Mouse (Mus musculus) forebrain, embryonic 12.5 days (tissue): ENCODE data around the gene Cox10. TPM values are rescaled to one million over a fixed set of nuclear protein-coding genes. Genes with fewer than 3 reads are reported as not detected.

Source experiments
- ATAC-seq: fragments of 200-750 bp; cut with Nextera tagmentation; 2 replicates; pipeline ENCODE4 v1.8.0; 2017; ENCODE audit warnings: moderate TSS enrichment; ENCODE audit not compliant: low FRiP score
- H3K27ac ChIP-seq: fragments of 300-500 bp; sonication (generic); 2 replicates; pipeline ENCODE4 v1.5.1; 2016; ENCODE audit warnings: mild to moderate bottlenecking
- H3K27me3 ChIP-seq: fragments of 300-500 bp; sonication (generic); 2 replicates; pipeline ENCODE4 v1.6.1; 2016; ENCODE audit warnings: mild to moderate bottlenecking
- H3K36me3 ChIP-seq: fragments of 300-500 bp; sonication (generic); replicated peaks from 2 replicates; pipeline ENCODE4 v1.6.1; 2016; ENCODE audit warnings: mild to moderate bottlenecking
- H3K4me1 ChIP-seq: fragments of 300-500 bp; sonication (generic); 2 replicates; pipeline ENCODE4 v1.6.1; 2016
- H3K4me2 ChIP-seq: fragments of 300-500 bp; sonication (generic); 2 replicates; pipeline ENCODE4 v1.6.1; 2016; ENCODE audit warnings: mild to moderate bottlenecking, moderate library complexity
- H3K4me3 ChIP-seq: fragments of 300-500 bp; sonication (generic); replicated peaks from 2 replicates; pipeline ENCODE4 v1.5.1; 2016; ENCODE audit warnings: mild to moderate bottlenecking
- H3K9ac ChIP-seq: fragments of 300-500 bp; sonication (generic); 2 replicates; pipeline ENCODE4 v1.6.1; 2016; ENCODE audit warnings: mild to moderate bottlenecking
- H3K9me3 ChIP-seq: fragments of 300-500 bp; sonication (generic); 2 replicates; pipeline ENCODE4 v1.6.1; 2016
- WGBS: fragments of 180-500 bp; shearing (Covaris S2); methylation state at CpG from one replicate; pipeline ENCODE4 v1.1.7; 2016; 5-methylcytosine and 5-hydroxymethylcytosine counted together
- polyA plus RNA-seq: library from polyadenylated mRNA; unstranded; fragments of >200 nt; fragmentation: Nextera tagmentation; extraction: Ambion mirVana; gene quantifications from 2 replicates; pipeline ENCODE4 v1.2.1, GENCODE M21; 2016

Gene Cox10
- polyA plus RNA-seq, 1 experiment from 2014 or later: 21.9 TPM

DNA sequence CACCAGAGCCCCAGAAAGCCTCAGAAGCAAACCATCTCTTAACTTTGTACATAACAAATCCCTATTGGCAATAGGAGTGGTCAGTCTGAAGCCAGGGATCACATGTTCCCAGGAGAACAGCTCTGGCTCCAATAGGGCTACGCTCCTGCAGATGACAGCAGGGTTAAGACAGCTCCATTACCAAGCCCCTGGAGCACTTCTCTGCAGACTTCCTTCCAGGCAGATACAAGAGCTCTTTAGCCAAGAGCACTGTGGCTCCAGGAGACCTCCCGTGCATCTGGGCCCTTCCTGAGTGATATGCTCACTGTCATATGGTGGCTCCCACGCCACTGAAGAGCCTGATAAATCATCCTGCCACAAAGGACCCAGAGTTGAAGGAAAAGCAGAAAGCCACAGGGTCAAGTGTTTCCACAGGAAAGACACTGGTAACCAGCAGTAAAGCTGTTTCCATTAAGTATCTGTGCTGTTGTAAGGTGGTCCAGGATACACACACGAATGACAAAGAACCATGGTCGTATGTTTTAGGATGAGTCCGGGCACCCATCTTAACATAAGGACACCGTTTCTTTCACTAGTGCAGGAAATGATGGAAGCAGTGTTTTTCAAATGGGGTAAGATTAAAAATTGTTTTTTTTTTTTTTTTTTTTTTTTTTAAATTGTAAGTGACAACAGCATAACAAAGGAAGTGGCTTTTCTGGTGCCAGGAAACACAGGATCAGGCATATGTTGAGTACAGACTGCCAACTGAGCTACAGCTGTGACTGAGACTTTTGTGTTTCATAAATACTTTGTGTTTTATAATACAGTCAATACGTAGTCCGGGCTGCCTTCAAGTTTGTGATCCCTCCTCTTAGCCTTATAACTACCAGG, 90.0 kb downstream of the Cox10 start:
- no peak for ATAC-seq
- Histone ChIP-seq H3K4me1 (no peaks in the 10 kb centered on the region), H3K36me3 (no peaks in the 10 kb centered on the region), H3K27me3 (no peaks in the 10 kb centered on the region), H3K4me3 (no peak overlapping the region), H3K9ac (no peak overlapping the region), H3K9me3 (no peaks in the 10 kb centered on the region), H3K27ac (no peak overlapping the region), H3K4me2 (no peak overlapping the region)
- WGBS: 89% methylated on average over 9 of the region's 9 CpGs

DNA sequence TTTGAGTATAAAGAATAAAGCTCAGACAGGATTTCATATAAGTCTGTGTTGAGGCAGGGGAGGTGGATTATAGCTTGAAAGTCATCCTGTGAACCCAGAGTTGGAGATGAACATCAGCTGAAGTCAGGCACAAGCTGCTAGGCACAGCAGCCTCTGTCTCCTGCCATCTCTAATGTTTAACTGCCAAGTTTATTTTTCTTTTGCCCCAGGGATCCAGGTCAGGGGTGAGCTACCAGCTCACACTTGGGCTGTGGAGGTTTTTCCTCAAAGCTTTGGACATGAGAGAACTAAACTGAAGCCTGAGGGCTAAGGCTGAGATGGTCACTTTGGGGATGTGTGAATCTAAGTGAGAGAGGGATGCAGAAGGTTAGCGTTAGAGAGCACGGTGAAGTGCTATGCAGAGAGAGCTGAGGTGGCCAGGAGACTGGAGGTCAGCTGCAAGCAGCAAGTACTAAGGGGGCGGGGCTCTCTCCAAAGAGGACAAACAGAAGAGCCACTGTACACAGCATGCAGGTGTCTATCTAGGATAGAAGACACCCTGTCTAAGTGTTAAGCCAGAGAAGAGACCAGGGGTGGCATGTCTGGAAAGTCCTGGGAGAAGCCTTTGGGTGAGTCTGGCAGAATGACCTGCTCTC, 91.1 kb downstream of the Cox10 start:
- H3K9me3 ChIP-seq: no peaks in the 10 kb centered on the region
- no peak for ATAC-seq
- 87% methylated on average over 3 of the region's 3 CpGs for WGBS
- H3K27ac ChIP-seq: no peak overlapping the region
- H3K36me3 ChIP-seq: no peaks in the 10 kb centered on the region
- H3K4me2 ChIP-seq: no peak overlapping the region
- no peaks in the 10 kb centered on the region for H3K4me1 ChIP-seq
- H3K9ac ChIP-seq: no peak overlapping the region
- no peaks in the 10 kb centered on the region for H3K27me3 ChIP-seq
- no peak overlapping the region for H3K4me3 ChIP-seq

DNA sequence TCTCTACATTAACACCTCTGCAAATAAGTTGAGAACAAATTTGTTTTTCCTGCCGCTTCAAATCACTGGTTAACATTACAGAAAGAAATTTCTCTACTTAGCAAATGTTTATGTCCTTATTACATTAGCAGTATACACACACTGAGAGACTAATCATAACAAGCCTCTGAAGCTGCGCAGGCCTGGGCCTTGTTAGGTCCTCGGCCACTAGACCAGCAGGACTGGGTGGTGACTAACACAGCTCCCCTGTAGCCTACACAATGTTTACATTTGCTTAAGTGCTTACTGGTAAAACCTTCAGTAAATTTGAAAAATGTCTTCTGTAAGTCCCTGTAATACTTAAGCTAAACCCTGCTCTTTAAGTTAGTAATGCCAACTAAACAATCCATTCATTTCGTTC, 92.6 kb downstream of the Cox10 start:
- Histone ChIP-seq H3K4me3 (no peak overlapping the region), H3K36me3 (no peaks in the 10 kb centered on the region), H3K9ac (no peak overlapping the region), H3K4me1 (0 out of 2 replicates have a peak, but pooled peaks cover 5% of the 10 kb centered on the region), H3K9me3 (no peaks in the 10 kb centered on the region), H3K27ac (no peak overlapping the region), H3K4me2 (no peak overlapping the region), H3K27me3 (no peaks in the 10 kb centered on the region)
- WGBS: 95% methylated on average over 4 of the region's 4 CpGs
- ATAC-seq: no peak

DNA sequence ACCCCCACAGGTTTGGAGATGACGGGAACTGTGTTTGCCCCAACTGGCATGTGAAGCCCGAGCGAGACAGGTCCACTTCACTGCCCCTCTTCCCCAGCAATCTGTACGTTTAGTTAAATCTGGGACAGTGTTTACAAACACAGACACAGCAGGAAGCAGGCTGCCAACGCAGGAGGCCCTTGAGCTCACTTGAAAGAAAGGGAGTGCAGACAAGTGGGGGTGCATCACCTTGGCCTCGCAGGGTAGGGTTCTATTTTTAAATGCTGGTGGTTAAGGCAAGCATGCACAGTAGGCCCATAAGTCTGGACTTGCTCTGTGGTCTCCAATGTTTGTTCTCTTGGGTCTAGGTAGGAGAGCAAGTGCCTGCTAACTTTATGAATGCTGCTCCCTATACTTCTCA, 93.8 kb downstream of the Cox10 start:
- Histone ChIP-seq H3K9me3 (no peaks in the 10 kb centered on the region), H3K4me3 (no peak overlapping the region), H3K27me3 (no peaks in the 10 kb centered on the region), H3K9ac (no peak overlapping the region), H3K4me2 (no peak overlapping the region), H3K36me3 (no peaks in the 10 kb centered on the region), H3K4me1 (0 out of 2 replicates have a peak, but pooled peaks cover 5% of the 10 kb centered on the region), H3K27ac (no peak overlapping the region)
- ATAC-seq: no peak
- 57% methylated on average over 6 of the region's 6 CpGs for WGBS

DNA sequence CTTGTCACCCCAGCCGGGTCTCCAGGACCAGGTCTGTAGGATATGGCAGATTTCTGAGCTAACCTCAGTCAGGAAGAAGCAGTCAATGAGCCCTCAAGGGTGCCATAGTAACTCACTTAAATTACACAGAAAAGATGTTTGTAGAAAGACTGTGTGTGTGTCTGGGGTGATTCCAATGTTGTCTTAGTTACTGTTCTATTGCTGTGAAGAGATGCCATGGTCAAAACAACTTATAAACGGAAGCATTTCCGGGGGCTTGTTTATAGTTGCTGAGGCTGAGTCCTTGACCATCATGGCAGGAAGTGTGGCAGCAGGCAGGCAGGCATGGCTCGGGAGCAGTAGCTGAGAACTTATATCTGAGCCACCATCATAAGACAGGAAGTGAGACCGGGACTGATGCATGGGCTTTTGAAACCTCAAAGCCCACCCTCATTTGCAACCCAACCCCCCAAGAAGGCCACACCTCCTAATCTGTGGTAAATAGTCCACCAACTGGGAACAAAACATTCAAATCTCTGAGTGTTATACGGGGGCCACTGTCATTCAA, 94.6 kb downstream of the Cox10 start:
- Histone ChIP-seq H3K4me1 (0 out of 2 replicates have a peak, but pooled peaks cover 5% of the 10 kb centered on the region), H3K27ac (no peak overlapping the region), H3K4me2 (no peak overlapping the region), H3K4me3 (no peak overlapping the region), H3K9ac (no peak overlapping the region), H3K36me3 (no peaks in the 10 kb centered on the region), H3K27me3 (no peaks in the 10 kb centered on the region), H3K9me3 (no peaks in the 10 kb centered on the region)
- 83% methylated on average over 6 of the region's 6 CpGs for WGBS
- ATAC-seq: no peak

DNA sequence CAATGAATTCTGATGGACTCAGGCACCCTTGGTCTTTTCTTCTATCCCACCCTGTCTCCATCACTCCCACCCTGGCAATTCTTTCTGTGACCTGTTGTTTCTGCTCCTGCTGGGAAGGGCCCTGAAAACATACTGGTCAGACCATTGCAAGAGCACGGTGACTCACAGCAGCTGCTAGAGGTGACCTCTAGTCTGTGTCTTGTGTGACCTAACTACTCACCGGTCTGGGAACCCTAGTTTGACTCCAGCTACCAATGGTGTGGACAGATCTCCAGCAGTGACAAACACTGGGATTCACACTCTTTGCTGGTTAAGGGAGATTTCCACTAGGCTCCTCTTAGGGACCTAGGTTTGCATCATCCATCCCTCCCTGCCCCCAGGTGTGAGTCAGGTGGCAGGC, 101.5 kb downstream of the Cox10 start:
- H3K9ac ChIP-seq: no peak overlapping the region
- no peaks in the 10 kb centered on the region for H3K9me3 ChIP-seq
- no peak for ATAC-seq
- H3K27me3 ChIP-seq: no peaks in the 10 kb centered on the region
- H3K4me2 ChIP-seq: no peak overlapping the region
- peaks cover 2% of the 10 kb centered on the region; the same call in 1 of the 2 replicates for H3K36me3 ChIP-seq
- peaks cover 19% of the 10 kb centered on the region for H3K4me1 ChIP-seq
- no peak overlapping the region for H3K27ac ChIP-seq
- 73% methylated on average over 2 of the region's 2 CpGs for WGBS
- H3K4me3 ChIP-seq: no peak overlapping the region

DNA sequence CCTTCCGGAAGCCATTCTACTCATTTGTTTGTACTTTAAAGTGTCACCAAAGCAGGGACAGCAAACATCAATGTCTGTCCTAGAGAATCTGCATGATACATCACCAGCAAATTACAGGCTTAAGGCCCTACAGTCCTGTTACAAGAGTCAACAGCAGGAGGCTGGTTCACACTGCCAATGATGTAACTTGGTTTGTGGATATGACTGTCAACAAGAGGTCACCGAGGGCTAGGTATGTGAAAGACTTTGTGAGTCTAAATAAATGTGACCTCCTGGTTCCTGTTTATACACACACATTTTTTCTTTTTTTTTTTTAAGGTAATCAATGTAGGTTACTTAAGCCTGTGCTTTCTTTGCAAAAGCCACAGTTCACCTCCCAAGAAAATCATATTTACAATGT, 102.5 kb downstream of the Cox10 start:
- Histone ChIP-seq H3K27me3 (no peaks in the 10 kb centered on the region), H3K4me1 (peaks cover 14% of the 10 kb centered on the region), H3K4me3 (no peak overlapping the region), H3K4me2 (no peak overlapping the region), H3K36me3 (peaks cover 2% of the 10 kb centered on the region; the same call in 1 of the 2 replicates), H3K27ac (no peak overlapping the region), H3K9ac (no peak overlapping the region), H3K9me3 (no peaks in the 10 kb centered on the region)
- WGBS: 99% methylated on average over 2 of the region's 2 CpGs
- no peak for ATAC-seq

DNA sequence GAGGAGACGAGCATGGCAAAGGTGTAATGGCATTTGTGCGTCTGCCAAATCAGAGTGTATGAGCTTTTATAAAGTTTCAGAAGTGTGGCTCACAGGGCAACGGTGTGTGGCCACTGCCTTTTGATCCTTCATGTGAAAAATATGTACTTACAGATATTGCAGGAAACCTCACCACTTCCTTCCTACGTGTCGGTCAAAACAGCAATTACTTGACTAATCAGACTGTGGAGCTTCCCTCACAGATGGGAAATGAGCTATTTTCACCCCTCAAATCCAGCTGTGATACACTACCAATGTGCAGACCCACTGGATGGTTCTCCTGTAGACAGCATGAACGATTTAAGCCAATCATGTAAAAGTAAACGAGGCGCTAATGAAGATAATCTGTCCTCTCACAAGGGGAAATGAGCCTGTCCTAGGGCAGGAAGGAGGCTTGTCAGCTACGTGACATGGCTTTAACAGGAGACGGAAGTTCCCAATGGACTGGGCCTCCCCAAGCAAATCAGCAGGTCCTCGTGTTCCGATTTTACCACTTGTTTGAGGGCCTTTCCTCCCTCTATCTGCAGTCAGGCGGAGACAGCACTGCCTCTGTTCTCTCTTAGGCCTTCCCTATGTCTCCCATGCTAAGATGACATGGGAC, 103.9 kb downstream of the Cox10 start:
- H3K27ac ChIP-seq: no peak overlapping the region
- H3K4me1 ChIP-seq: peaks cover 14% of the 10 kb centered on the region
- H3K4me3 ChIP-seq: no peak overlapping the region
- peaks cover 2% of the 10 kb centered on the region; the same call in 1 of the 2 replicates for H3K36me3 ChIP-seq
- no peaks in the 10 kb centered on the region for H3K27me3 ChIP-seq
- ATAC-seq: no peak
- WGBS: 79% methylated on average over 13 of the region's 13 CpGs
- no peaks in the 10 kb centered on the region for H3K9me3 ChIP-seq
- no peak overlapping the region for H3K9ac ChIP-seq
- no peak overlapping the region for H3K4me2 ChIP-seq

DNA sequence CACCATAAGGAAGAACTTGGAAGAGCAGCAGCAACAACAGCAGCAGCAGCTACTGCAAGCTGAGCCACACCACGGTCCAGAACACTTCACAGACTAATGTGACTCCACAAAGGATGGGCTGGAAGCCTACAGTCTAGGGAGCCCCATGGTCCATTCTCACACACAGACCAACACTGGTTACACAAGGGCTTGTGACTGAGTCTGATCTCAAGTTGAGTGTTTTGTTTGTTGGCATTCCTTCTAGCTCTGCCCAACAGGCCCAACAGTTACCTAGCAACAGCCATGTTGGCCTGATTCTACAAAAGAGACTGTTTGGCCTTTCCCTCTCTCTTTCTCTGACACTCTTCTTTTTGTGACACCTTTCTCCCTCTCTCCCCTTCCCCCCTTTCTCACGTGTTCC, 105.3 kb downstream of the Cox10 start:
- Histone ChIP-seq H3K9me3 (no peaks in the 10 kb centered on the region), H3K27ac (no peak overlapping the region), H3K27me3 (no peaks in the 10 kb centered on the region), H3K36me3 (peaks cover 2% of the 10 kb centered on the region; the same call in 1 of the 2 replicates), H3K9ac (no peak overlapping the region), H3K4me2 (no peak overlapping the region), H3K4me3 (no peak overlapping the region), H3K4me1 (peaks cover 22% of the 10 kb centered on the region)
- WGBS: 78% methylated on average over 2 of the region's 2 CpGs
- no peak for ATAC-seq

DNA sequence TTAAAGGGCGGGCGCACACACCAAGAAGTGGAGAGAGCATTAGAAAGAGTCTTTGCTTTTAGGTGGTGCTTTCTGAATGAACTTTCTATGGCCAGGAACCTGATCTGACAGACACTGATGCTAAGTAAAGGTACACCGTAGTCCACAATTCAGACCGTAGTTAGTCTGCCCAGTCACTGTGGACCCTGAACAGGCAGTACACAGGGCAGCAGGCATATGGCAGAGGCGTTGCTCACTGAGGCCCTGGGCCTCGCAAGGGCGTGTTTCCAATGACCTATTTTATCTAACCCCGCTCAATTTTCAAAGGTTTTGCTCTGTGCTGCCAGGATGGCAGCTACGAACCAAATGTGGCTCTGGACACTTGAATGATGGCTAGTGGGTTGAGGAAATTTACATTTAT, 107.8 kb downstream of the Cox10 start:
- no peak for ATAC-seq
- H3K27me3 ChIP-seq: no peaks in the 10 kb centered on the region
- 94% methylated on average over 9 of the region's 9 CpGs for WGBS

DNA sequence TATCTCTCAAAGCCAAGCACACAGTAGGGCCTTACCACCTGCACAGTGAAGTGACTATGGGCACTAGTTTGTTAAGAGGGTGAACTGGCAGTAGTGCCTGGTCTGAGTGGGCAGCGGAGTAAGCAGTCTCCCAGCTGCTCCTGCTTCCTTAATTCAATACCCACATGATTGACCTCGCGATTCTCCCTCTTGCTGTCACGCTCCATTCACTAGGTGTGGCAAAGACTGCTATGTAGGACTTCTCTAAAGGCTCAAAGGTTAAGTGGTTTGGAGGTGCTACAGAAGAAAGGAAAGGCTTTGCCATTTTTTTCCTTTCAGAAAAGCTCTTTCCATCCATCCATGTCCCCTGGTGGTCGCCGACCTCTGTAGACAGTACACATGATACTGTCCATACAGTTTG, 108.5 kb downstream of the Cox10 start:
- H3K4me3 ChIP-seq: no peak overlapping the region
- peaks cover under 1% of the 10 kb centered on the region; the same call in 1 of the 2 replicates for H3K36me3 ChIP-seq
- no peak overlapping the region for H3K4me2 ChIP-seq
- no peaks in the 10 kb centered on the region for H3K9me3 ChIP-seq
- peaks cover 23% of the 10 kb centered on the region for H3K4me1 ChIP-seq
- no peaks in the 10 kb centered on the region for H3K27me3 ChIP-seq
- ATAC-seq: no peak
- H3K27ac ChIP-seq: no peak overlapping the region
- WGBS: 92% methylated on average over 6 of the region's 6 CpGs
- H3K9ac ChIP-seq: no peak overlapping the region

More for the DNA sequence above, 107.8 kb downstream of the Cox10 start:
- peaks cover 23% of the 10 kb centered on the region for H3K4me1 ChIP-seq
- no peak overlapping the region for H3K27ac ChIP-seq
- H3K4me3 ChIP-seq: no peak overlapping the region
- no peaks in the 10 kb centered on the region for H3K9me3 ChIP-seq
- H3K4me2 ChIP-seq: no peak overlapping the region
- H3K36me3 ChIP-seq: peaks cover 2% of the 10 kb centered on the region; the same call in 1 of the 2 replicates
- no peak overlapping the region for H3K9ac ChIP-seq

DNA sequence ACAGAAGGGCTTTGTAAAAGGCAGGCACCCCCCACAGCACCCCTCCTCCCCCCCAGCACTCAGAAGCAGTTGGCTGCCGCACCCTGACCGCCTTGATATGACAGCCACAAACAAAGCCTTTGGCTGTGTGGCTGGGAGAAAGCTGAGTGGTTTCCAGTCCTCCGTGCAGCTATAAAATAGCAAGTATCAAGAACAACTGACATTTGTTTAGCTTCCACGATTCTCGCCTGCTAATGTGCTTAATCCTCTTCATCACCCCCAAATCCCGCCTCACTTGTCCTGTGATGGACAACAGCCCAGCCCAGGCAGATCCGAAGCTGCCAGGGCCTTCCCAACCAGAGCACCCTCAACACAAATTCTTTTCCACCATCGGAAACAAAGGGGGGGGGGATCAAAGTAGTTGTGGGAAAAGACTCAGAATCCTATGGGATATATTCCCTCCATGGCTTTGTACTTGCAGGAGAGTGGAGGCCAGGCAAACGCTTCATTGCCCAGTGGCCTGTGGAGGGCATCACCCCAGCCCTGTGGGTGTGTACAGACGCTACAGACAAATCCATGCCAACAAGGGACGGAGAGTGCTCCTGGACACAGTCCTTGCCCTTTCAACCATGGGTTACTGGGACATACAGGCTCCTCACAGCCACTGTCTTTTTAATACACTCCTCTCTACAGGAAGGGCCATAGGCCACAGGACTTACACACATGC, 109.9 kb downstream of the Cox10 start:
- Histone ChIP-seq H3K9me3 (no peaks in the 10 kb centered on the region), H3K4me1 (peaks cover 23% of the 10 kb centered on the region), H3K36me3 (no peaks in the 10 kb centered on the region), H3K27ac (peak overlapping the region; percentile 59), H3K27me3 (no peaks in the 10 kb centered on the region), H3K4me2 (no peak overlapping the region), H3K4me3 (no peak overlapping the region), H3K9ac (no peak overlapping the region)
- peak; percentile 72 for ATAC-seq
- 15% methylated on average over 11 of the region's 11 CpGs for WGBS
